Mouse (Mus musculus): ENCODE data around the gene Tppp3.
A peak's percentile ranks its signal among the peaks of the same experiment; 100 is the strongest.

DNA sequence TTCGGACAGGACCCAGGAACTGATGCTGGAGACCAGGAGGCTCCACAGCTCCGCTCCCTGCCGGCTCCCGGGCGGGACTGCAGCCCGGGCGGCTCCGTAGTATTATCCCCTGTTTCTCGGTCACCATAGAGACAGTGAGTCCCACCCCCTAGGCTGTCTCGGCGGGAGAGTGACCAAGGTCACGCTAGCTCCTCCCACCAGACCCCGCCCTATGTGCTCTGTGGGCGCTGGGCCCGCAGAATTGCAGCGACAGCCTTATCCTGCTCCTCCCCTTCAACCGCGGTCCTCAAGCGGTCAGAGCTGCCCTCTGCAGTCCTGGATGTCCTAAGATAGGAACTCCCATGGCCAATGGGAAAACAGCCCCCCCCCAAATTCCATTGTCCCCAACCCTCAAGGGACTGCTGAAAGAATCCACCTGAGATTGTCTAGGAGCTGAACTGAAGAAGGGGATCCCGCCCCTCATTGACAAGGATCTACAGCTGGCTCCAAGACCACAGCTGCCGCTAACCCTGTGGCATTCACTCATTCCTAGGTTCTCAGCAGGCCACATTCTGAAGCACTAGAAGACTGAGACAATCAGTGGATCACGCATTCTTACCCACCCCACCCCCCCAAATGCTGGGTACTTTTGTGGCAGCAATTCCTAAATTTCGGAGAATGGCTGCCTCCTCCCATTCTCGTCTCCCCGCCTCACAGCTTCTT lies at the start of gene Tppp3:
- 0 out of 2 replicates have a peak, but pooled peaks have one; percentile 36 for TF ChIP-seq EP300 (IDR thresholded peaks at IDR 0.05; ENCODE audit: insufficient read depth, low read depth, low read length)
- TF ChIP-seq POLR2A (IDR thresholded peaks at IDR 0.05; ENCODE audit: insufficient read depth, low read length): no peak
